Mouse (Mus musculus) bone marrow macrophage, adult 2 months (primary cell): ENCODE results near the gene Foxc2.

Experiments used
- CTCF ChIP-seq: IDR thresholded peaks from 2 replicates; pipeline ENCODE4 v1.5.1; 2012; ENCODE audit warnings: low read depth, mild to moderate bottlenecking, low read length, moderate library complexity
- POLR2A ChIP-seq: IDR thresholded peaks from 2 replicates; pipeline ENCODE4 v1.6.1; 2012; ENCODE audit warnings: mild to moderate bottlenecking, low read depth, low read length, borderline replicate concordance

DNA sequence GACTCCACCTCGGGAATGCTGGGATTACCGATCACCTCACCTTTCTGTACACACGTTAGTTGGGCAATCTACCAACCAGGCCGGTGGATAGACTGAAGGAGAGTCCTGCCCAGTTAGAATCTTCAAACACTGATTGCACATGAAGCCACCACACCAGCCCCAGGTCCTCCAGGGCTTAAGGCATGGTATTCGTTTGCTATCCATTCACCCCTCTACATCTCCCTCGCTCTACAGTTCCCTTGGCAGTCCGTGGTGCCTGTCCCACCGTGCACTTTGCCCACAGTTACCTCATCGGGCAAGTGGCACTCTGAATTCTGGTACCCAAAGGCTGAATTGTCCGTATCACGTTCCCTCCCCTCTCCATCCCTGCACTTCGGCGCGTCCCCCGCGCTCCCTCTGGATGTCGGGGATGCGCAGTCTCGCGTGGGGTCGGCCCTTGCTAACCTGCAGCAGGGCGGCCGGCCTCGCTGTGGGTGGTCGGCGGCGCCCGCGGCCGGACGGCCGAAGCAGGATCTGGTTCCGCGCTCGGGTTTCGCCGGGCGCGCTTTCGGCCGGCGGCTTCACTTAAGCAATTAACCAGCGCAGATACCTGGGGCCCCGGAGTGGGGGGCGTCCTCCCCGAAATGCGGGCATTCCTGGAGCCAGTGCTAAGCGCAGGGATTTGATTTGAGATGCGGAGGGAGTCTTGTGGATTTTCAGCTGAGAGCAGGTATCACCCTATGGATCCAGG, 35.4 kb upstream of the Foxc2 start:
- TF ChIP-seq CTCF (no peak), POLR2A (no peak)
